Comparison of ENCODE assay signal across 8 mouse cellular contexts in genomic region chr9:13661768-13662623, GRCm38 (mm10).
DNase-seq lines count a peak whose midpoint lies in the region; ATAC-seq lines count a peak whose summit lies in the region.

No protein-coding gene starts in this region.

- no peaks in the 10 kb centered on the region for H3K36me3 ChIP-seq in limb, embryonic 13.5 days
- no peaks in the 10 kb centered on the region for H3K36me3 ChIP-seq in neural tube, embryonic 15.5 days

- H3K27me3 ChIP-seq in limb, embryonic 13.5 days, result no peaks in the 10 kb centered on the region
- no peaks in the 10 kb centered on the region for H3K27me3 ChIP-seq in neural tube, embryonic 15.5 days (replicated peaks)

- peak; percentile 2 for DNase-seq in 3134 (ENCODE audit: extremely low read depth, insufficient read length, low spot score)
- DNase-seq in ZHBTc4 (ENCODE audit: low read depth, low spot score), result peak; percentile 30
- peak; percentile 7 to 23 for DNase-seq in heart, adult 9 months (ENCODE audit: low spot score in 2 of 2)
- DNase-seq in thymus, postnatal 25 days, result no peak
- no peak for DNase-seq in layer of hippocampus, adult 11-12 months (ENCODE audit: low spot score)
- DNase-seq in spleen, postnatal 36 days (ENCODE audit: low spot score in 2 of 2), result no peak

- H3K4me1 ChIP-seq in limb, embryonic 13.5 days, result peaks cover 13% of the 10 kb centered on the region
- peaks cover 12% of the 10 kb centered on the region for H3K4me1 ChIP-seq in neural tube, embryonic 15.5 days

- no peaks in the 10 kb centered on the region for H3K9me3 ChIP-seq in limb, embryonic 13.5 days
- no peaks in the 10 kb centered on the region for H3K9me3 ChIP-seq in neural tube, embryonic 15.5 days (replicated peaks)

- H3K27ac ChIP-seq in limb, embryonic 13.5 days, result peak overlapping the region; percentile 34; the same call in 1 of the 2 replicates
- H3K27ac ChIP-seq in neural tube, embryonic 15.5 days (replicated peaks), result no peak overlapping the region; the same call in 1 of the 2 replicates

- no peak overlapping the region for H3K4me3 ChIP-seq in limb, embryonic 13.5 days
- H3K4me3 ChIP-seq in neural tube, embryonic 15.5 days (replicated peaks), result no peak overlapping the region

- H3K4me2 ChIP-seq in limb, embryonic 13.5 days (replicated peaks), result peak overlapping the region; percentile 50
- peak overlapping the region; percentile 38 for H3K4me2 ChIP-seq in neural tube, embryonic 15.5 days

- peak overlapping the region; percentile 51; the same call in 1 of the 2 replicates for H3K9ac ChIP-seq in limb, embryonic 13.5 days
- no peak overlapping the region for H3K9ac ChIP-seq in neural tube, embryonic 15.5 days (replicated peaks)

- ATAC-seq in limb, embryonic 13.5 days (ENCODE audit: low FRiP score, low read depth), result peak; percentile 64
- ATAC-seq in neural tube, embryonic 15.5 days (ENCODE audit: low FRiP score), result 0 out of 2 replicates have a peak, but pooled peaks have one; percentile 34

- WGBS in limb, embryonic 13.5 days, result 7% methylated on average over 12 of the region's 12 CpGs
- WGBS in neural tube, embryonic 15.5 days, result 5% methylated on average over 12 of the region's 12 CpGs

Comparison
In these comparisons a context has a peak if more than half of its experiments do, and no peak if none do; other contexts are left out.
1. DNase-seq: peak in 3134 (single experiment), ZHBTc4 (single experiment) and heart, adult 9 months (2 of 2); none in thymus, postnatal 25 days (single experiment), layer of hippocampus, adult 11-12 months (single experiment) and spleen, postnatal 36 days (0 of 2).